Mouse (Mus musculus): Measurements from ENCODE around the gene Cd82. TPM values are rescaled to one million over a fixed set of nuclear protein-coding genes. Genes with fewer than 3 reads are reported as not detected.
A peak's percentile ranks its signal among the peaks of the same experiment; 100 is the strongest.

Cd82 gene
- polyA plus RNA-seq, 1 experiment: 181 TPM

- DNase-seq: no peak
- Histone ChIP-seq H3K27ac (ENCODE audit: control insufficient read depth, insufficient read depth, low read length) (peak overlapping the region; percentile 37), H3K27me3 (ENCODE audit: control insufficient read depth, insufficient read depth, low read length) (no peaks in the 10 kb centered on the region), H3K36me3 (ENCODE audit: control insufficient read depth, insufficient read depth, low read length) (no peaks in the 10 kb centered on the region), H3K4me1 (replicated peaks; ENCODE audit: control insufficient read depth, insufficient read depth, low read length) (peaks cover 71% of the 10 kb centered on the region), H3K4me3 (ENCODE audit: control insufficient read depth, insufficient read depth, low read length) (no peak overlapping the region)
- TF ChIP-seq POLR2A (IDR thresholded peaks at IDR 0.05; ENCODE audit: control insufficient read depth, extremely low read depth, insufficient read depth, low read length, poor library complexity) (no peak), CTCF (IDR thresholded peaks at IDR 0.05; ENCODE audit: borderline replicate concordance, control insufficient read depth, extremely low read depth, insufficient read depth, low read length, poor library complexity) (no peak)
- 9% methylated on average over 7 of the region's 7 CpGs for WGBS
Observed at GRCm38 (mm10) chr2:93459208-93459920, 3.6 kb downstream of the Cd82 start.

- DNase-seq: no peak
- Histone ChIP-seq H3K36me3 (ENCODE audit: control insufficient read depth, insufficient read depth, low read length) (no peaks in the 10 kb centered on the region), H3K27ac (ENCODE audit: control insufficient read depth, insufficient read depth, low read length) (peak overlapping the region; percentile 37; the same call in 1 of the 2 replicates), H3K4me3 (ENCODE audit: control insufficient read depth, insufficient read depth, low read length) (no peak overlapping the region), H3K27me3 (ENCODE audit: control insufficient read depth, insufficient read depth, low read length) (no peaks in the 10 kb centered on the region), H3K4me1 (replicated peaks; ENCODE audit: control insufficient read depth, insufficient read depth, low read length) (peaks cover 79% of the 10 kb centered on the region)
- TF ChIP-seq POLR2A (IDR thresholded peaks at IDR 0.05; ENCODE audit: control insufficient read depth, extremely low read depth, insufficient read depth, low read length, poor library complexity) (no peak), CTCF (IDR thresholded peaks at IDR 0.05; ENCODE audit: borderline replicate concordance, control insufficient read depth, extremely low read depth, insufficient read depth, low read length, poor library complexity) (no peak)
- 15% methylated on average over 8 of the region's 8 CpGs for WGBS
Observed at GRCm38 (mm10) chr2:93458332-93459207, 4.4 kb downstream of the Cd82 start.

GRCm38 (mm10) chr2:93457426-93458130, 5.4 kb downstream of the Cd82 start:
- Histone ChIP-seq H3K36me3 (ENCODE audit: control insufficient read depth, insufficient read depth, low read length) (no peaks in the 10 kb centered on the region), H3K4me3 (ENCODE audit: control insufficient read depth, insufficient read depth, low read length) (no peak overlapping the region), H3K27ac (ENCODE audit: control insufficient read depth, insufficient read depth, low read length) (no peak overlapping the region), H3K4me1 (replicated peaks; ENCODE audit: control insufficient read depth, insufficient read depth, low read length) (peaks cover 84% of the 10 kb centered on the region), H3K27me3 (ENCODE audit: control insufficient read depth, insufficient read depth, low read length) (no peaks in the 10 kb centered on the region)
- DNase-seq: no peak
- WGBS: 48% methylated on average over 6 of the region's 6 CpGs
- no peak for TF ChIP-seq CTCF (IDR thresholded peaks at IDR 0.05; ENCODE audit: borderline replicate concordance, control insufficient read depth, extremely low read depth, insufficient read depth, low read length, poor library complexity)

- H3K36me3 ChIP-seq (ENCODE audit: control insufficient read depth, insufficient read depth, low read length): no peaks in the 10 kb centered on the region
- H3K4me3 ChIP-seq (ENCODE audit: control insufficient read depth, insufficient read depth, low read length): no peak overlapping the region
- DNase-seq: no peak
- WGBS: 40% methylated on average over 3 of the region's 3 CpGs
- no peaks in the 10 kb centered on the region for H3K27me3 ChIP-seq (ENCODE audit: control insufficient read depth, insufficient read depth, low read length)
- H3K27ac ChIP-seq (ENCODE audit: control insufficient read depth, insufficient read depth, low read length): no peak overlapping the region
- H3K4me1 ChIP-seq (replicated peaks; ENCODE audit: control insufficient read depth, insufficient read depth, low read length): peaks cover 77% of the 10 kb centered on the region
- TF ChIP-seq POLR2A (IDR thresholded peaks at IDR 0.05; ENCODE audit: control insufficient read depth, extremely low read depth, insufficient read depth, low read length, poor library complexity) (no peak), CTCF (IDR thresholded peaks at IDR 0.05; ENCODE audit: borderline replicate concordance, control insufficient read depth, extremely low read depth, insufficient read depth, low read length, poor library complexity) (no peak)
Observed at GRCm38 (mm10) chr2:93456140-93456539, 6.8 kb downstream of the Cd82 start.

- peak overlapping the region; percentile 3; the same call in 1 of the 2 replicates for H3K27ac ChIP-seq (ENCODE audit: control insufficient read depth, insufficient read depth, low read length)
- no peaks in the 10 kb centered on the region for H3K27me3 ChIP-seq (ENCODE audit: control insufficient read depth, insufficient read depth, low read length)
- H3K4me1 ChIP-seq (replicated peaks; ENCODE audit: control insufficient read depth, insufficient read depth, low read length): peaks cover 76% of the 10 kb centered on the region
- WGBS: 72% methylated on average over 3 of the region's 3 CpGs
- H3K36me3 ChIP-seq (ENCODE audit: control insufficient read depth, insufficient read depth, low read length): no peaks in the 10 kb centered on the region
- DNase-seq: no peak
- H3K4me3 ChIP-seq (ENCODE audit: control insufficient read depth, insufficient read depth, low read length): no peak overlapping the region
- TF ChIP-seq CTCF (IDR thresholded peaks at IDR 0.05; ENCODE audit: borderline replicate concordance, control insufficient read depth, extremely low read depth, insufficient read depth, low read length, poor library complexity) (no peak), POLR2A (IDR thresholded peaks at IDR 0.05; ENCODE audit: control insufficient read depth, extremely low read depth, insufficient read depth, low read length, poor library complexity) (no peak)
Observed at GRCm38 (mm10) chr2:93454817-93455591, 7.9 kb downstream of the Cd82 start.
